Mouse (Mus musculus): ENCODE data around the gene Snx9. TPM values are rescaled to one million over a fixed set of nuclear protein-coding genes. Genes with fewer than 3 reads are reported as not detected.

Snx9 gene
- 39.8 and 66.2 TPM in 2 replicates for polyA plus RNA-seq (2012; ENCODE audit: low replicate concordance)

GRCm38 (mm10) chr17:5841128-5841942 lies at the start of gene Snx9:
Snx9 (plus strand) TSS chr17:5841329.

GRCm38 (mm10) chr17:5941230-5942043 lies 100.3 kb downstream of the Snx9 start, which contains the start of gene Synj2:
Synj2 (plus strand) TSS chr17:5941280.

Other genes starting within 250 kb of the Snx9 start
- gene Synj2, start 100.0 kb downstream of the Snx9 start, polyA plus RNA-seq (2012; ENCODE audit: low replicate concordance), result 5.2 and 8.6 TPM in 2 replicates
- gene Serac1, start 238.4 kb downstream of the Snx9 start, polyA plus RNA-seq (2012; ENCODE audit: low replicate concordance), result 3.8 and 4.0 TPM in 2 replicates
- 1.2 and 3.6 TPM in 2 replicates for gene Gtf2h5, start 238.5 kb downstream of the Snx9 start, polyA plus RNA-seq (2012; ENCODE audit: low replicate concordance)